Mouse (Mus musculus): Measurements from ENCODE around the gene Ier5l.

Ier5l gene

GRCm38 (mm10) chr2:30474039-30474438, at the start of gene Ier5l:
TSS of gene Ier5l (minus strand) at chr2:30474219.
- peak; percentile 97 to 98 for DNase-seq

- peak; percentile 53 to 73 for DNase-seq
Observed at GRCm38 (mm10) chr2:30523727-30524126, 49.7 kb upstream of the Ier5l start.

DNA sequence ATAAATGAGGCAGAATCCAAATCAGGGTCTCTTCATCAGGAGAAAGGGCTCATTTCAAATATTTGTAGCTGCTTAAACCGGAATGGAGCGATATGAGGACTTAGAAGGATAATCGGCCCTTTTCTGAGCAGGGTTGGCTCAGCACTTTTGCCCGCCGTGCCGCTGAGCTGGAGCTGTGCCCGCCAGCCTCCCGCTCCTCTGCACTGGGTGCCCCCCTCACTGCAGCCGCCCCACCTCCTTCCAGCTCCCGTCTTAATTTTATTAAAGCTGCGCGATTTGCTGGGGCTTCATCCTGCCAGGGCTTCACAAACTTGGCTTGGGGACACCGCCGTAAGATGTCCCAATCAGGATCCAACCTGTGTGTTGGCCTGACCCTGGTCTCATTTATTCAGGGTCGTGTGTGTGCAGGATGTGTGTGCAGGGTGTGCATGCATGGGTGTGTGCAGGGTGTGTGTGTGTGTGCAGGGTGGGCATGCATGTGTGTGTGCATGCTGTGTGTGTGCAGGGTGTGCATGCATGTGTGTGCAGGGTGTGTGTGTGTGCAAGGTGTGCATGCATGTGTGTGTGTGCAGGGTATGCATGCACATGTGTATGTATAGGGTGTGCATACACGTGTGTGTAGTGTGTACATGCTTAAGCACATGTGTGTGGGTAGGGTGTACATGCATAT, 36.8 kb upstream of the Ier5l start:
- DNase-seq, result no peak

DNA sequence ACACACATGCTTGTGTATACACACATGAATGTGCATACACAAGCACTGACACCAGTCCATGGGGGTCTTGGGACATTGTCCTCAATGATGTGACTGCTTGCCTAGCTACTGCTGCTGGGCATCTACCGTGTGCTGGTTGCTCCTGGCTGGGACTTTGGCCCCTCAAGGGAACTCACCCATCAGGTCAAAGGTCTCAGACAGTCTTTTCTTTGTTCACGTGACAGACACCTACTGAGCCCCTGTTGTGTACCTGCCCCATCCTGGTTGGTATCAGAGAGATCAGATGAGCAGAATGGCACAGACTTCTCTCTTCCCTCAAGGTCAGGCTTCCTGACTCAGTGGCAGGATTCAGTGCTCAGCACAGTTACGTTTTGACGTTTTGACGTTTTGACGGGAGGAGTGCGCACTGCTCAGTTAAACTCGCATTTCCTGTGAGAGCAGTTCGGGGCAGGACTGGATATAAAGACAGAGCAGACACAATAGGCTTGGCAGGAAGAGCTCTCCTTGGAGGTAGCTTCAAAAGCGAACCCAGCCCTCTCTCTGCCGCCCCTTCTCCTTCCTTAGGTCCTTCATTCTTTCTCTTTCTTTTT, 33.2 kb upstream of the Ier5l start:
- DNase-seq, result peak in 1 of 2 experiments; percentile 22

DNA sequence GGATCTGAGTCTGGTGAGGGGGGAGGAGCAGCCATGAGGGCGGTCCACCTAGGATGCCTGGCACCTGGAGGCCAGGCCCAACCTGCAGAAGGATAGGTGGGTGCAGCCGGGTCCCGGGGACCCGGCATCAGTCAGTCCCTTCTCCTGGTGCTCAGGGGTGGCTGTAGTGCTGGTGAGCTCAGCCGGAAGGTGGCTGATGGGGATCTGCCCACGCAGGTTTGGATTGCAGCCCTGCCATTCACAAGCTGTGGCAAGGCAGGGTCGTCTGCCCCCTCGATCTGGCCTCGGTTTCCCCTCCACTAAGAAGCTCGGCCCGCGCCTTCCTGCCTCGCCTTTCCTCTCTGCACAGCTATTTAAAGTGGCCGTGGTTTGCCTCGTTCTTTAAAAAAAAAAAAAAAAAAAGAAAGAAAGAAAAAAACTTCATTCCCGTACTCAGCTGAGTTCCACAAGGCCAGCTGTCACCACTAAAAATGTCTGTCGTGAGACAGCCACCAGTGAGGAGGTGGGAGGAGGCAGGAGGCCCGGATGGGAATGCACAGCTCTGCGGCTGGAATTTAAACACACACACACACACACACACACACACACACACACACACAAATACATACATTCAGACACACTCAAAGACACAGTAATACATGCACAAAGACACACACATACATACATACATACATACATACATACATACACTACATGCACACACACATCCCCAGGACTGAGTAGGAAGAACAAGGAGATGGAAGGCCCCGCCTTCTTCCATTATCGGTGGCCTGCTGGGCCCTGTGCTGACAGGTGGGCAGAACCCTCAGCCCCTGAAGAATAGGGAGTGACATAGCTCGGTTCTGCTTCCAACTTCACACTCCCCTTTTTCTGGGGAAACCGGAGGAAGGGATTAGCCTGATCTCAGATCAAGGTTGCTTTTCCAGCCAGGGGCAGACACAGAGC, 29.9 kb upstream of the Ier5l start:
- DNase-seq, result no peak

DNA sequence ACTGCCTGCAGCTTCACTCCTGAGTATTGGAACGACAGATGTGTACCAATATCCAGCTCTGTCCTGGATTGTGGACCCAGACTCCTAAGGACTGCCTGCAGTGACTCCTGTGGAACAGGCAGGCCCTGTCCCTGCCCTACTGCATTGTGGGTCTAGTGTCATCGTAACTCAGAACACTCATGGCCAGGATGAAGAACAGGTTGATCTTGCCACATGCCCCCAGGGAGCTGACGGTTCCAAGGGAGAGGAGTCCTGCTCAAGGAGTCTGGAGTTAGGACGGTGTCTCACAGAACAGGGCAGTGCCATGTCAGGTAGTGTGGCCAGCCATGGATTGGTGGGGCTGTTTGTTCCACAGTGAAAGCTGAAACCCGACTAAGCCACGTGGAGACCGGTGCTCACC, 27.7 kb upstream of the Ier5l start:
- DNase-seq, result no peak

GRCm38 (mm10) chr2:30495909-30496861, 22.2 kb upstream of the Ier5l start:
- peak; percentile 78 to 86 for DNase-seq

GRCm38 (mm10) chr2:30495000-30495908, 21.2 kb upstream of the Ier5l start:
- no peak for DNase-seq

GRCm38 (mm10) chr2:30490384-30490783, 16.4 kb upstream of the Ier5l start:
- DNase-seq, result no peak

DNA sequence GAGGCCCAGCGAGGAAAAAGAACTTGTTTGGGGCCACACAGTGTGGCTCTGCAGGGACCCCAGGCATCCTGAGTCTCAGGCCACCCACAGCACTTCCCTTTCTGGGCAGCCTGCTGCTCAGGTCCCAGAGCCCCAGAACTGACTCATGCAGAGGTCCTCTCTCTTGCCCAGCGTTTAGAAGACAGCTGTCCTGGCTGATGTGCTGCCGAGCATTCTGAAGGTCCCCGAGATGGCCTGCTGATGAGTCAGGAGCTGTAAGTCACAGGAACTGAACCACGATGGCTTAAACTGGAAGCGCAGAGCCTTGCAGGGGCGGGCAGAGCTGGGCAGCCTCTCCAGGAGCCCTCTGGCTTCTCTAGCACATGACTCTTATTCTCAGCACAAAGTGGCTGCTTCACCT, 13.6 kb upstream of the Ier5l start:
- no peak for DNase-seq

DNA sequence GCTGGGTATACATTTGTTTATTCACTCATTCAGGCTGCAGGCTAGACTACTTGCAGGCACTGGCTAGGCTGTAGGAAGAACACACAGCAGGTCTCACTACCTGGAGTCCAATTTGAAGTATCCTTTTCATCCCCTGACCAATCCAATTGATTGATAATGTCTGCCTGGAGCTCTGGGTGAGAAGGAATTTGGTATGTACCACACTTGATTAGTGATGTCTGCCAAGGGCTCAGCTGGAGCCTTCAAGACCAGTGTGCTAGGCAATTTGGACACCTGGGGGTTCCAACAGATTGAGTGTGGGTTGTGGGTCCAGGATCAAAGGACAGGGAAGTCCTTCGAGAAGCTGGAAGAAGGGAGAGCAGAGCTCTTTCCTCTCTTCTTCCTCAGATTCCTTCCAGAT, 4.5 kb upstream of the Ier5l start:
- DNase-seq, result no peak

DNA sequence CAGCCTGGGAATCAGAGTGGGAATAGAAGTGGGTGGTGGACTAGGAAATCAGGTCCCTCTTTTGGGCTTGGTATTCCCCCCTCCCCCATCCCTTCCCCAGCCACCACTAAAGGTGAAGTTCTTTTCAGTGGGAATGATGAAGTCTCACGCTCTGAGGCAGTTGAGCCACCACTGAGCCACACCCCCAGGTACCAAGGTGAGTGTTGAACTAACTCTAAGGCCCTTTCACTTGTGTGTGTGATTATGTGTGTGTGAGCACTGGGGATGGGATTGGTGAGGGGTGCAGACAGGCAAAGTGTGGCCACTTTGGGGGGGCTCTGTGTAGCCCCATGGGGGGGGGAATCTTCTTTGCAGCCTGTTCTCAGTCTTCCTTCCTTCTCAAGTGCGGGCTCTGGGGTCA, 2.2 kb upstream of the Ier5l start:
- DNase-seq, result no peak

- DNase-seq, result no peak
Observed at GRCm38 (mm10) chr2:30475457-30475856, 1.4 kb upstream of the Ier5l start.

DNA sequence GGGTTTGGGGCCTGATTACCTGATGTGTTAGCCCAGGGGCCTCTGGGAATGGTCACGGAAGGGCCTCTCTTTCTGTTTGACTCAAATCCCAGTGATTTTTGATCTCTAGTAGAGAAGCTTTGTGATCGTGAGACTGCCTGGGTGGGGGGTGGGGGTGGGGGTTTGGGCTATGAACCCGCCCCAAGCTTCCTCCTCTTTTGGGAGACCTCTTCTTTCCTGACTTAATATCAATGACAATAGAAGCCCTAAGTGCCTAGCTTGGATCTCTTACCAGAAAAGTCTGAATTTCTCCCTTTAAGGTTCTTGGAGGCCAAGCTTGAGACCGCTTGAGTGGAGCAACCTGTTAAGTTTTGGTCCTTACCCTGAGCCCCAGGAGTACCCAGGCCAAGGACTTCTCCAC, 757 bp upstream of the Ier5l start:
- DNase-seq, result no peak

GRCm38 (mm10) chr2:30473431-30474031, 488 bp downstream of the Ier5l start:
- peak; percentile 52 to 80 for DNase-seq

GRCm38 (mm10) chr2:30472731-30473351, 1.2 kb downstream of the Ier5l start:
- peak; percentile 50 to 77 for DNase-seq

DNA sequence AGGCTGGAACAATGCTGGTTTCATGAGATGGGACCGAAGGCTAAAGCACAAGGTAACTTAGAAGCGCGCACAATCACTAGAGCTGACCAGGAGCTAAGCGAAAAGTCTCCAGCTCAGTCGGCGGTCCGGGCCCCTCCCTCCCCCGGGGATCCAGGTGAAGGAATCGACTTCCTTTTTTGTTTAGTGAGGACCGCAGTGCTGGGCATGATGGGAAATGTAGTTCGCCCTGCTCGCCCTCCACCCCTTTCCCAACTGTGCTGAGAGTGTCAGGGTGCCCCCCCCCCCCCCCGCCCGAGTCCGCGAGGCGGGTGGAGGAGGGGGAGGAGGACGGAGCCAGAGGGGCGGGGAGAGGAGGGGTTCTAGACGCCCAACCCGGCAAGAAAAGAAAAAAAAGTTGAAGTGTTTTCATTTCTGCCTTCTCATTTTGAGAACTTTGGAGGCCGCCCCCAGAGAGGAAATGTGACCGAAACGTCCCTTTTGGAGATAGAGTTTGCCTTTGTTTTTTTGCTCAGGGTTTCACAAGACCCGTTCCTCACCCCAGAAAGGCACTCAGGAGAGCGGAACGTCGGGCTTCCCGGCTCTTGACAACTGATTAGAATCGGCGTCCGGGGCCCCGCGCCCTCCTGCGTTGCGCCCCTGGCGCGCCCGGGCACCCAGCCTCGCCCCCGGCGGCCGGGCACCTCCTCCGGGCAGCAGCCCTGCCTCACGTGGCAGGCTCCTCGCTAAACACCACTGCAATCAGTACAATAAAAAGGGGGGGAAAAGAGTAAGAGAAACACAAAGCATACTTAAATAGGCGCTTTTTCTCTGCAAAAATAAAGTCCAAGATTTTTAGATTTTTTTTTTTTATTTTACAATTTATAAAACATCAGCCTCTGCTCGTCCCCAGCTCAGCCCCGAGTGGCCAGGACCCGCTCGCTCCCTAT, 2.0 kb downstream of the Ier5l start:
- DNase-seq, result peak; percentile 92 to 97

DNA sequence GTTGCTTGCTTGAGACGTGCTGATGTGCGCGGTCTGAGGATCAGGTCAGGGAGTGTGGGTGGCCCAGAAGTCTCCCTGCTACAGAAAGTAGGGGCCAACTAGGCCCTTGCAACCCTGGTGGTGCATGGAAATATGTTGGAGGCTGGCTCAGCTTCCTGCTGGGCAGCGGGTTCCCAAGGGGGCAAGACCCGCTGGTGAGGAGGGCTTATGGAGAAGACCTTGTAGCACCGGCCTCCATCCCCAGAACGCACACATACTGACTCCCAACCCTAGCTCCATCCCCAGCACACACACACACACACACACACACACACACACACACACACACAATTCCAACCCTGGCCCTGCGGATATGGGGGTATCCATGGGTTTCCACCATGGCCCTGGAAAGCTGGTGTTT, 3.0 kb downstream of the Ier5l start:
- no peak for DNase-seq
